ENCODE assay signal across 8 mouse cellular contexts in genomic region chr17:17235186-17235482, GRCm38 (mm10).
A peak's percentile ranks its signal among the peaks of the same experiment; 100 is the strongest.
DNase-seq lines count a peak whose midpoint lies in the region; ATAC-seq and TF ChIP-seq lines count a peak whose summit lies in the region.
"Not testable (repeated sequence)": the region's sequence is repeated elsewhere in the genome, so short reads cannot be mapped to it uniquely, and the experiment has no call there.

No protein-coding gene starts in this region.

- 2% methylated on average over 5 of the region's 5 CpGs for WGBS in forebrain, embryonic 10.5 days
- under 1% methylated on average over 5 of the region's 5 CpGs for WGBS in heart, embryonic 16.5 days
- 1% methylated on average over 5 of the region's 5 CpGs for WGBS in kidney, embryonic 15.5 days
- WGBS in liver, embryonic 16.5 days (ENCODE audit: insufficient replicate concordance) = under 1% methylated on average over 5 of the region's 5 CpGs
- under 1% methylated on average over 5 of the region's 5 CpGs for WGBS in midbrain, postnatal 0 days
- WGBS in stomach, postnatal 0 days = 0% methylated on average over 5 of the region's 5 CpGs

- peak overlapping the region; percentile 48; the same call in 1 of the 2 replicates for H3K27ac ChIP-seq in brown adipose tissue, adult 24 weeks (replicated peaks; ENCODE audit: low read depth, low read length)
- H3K27ac ChIP-seq in forebrain, embryonic 10.5 days = peak overlapping the region; percentile 70
- H3K27ac ChIP-seq in heart, embryonic 16.5 days (ENCODE audit: low read length) = peak overlapping the region; percentile 78
- peak overlapping the region; percentile 79 for H3K27ac ChIP-seq in kidney, embryonic 15.5 days
- peak overlapping the region; percentile 22; the same call in 1 of the 2 replicates for H3K27ac ChIP-seq in liver, embryonic 16.5 days (ENCODE audit: low read length)
- H3K27ac ChIP-seq in midbrain, postnatal 0 days (ENCODE audit: low read depth, low read length) = peak overlapping the region; percentile 38; the same call in 1 of the 2 replicates
- peak overlapping the region; percentile 58; the same call in 1 of the 2 replicates for H3K27ac ChIP-seq in stomach, postnatal 0 days (replicated peaks)

- not testable (repeated sequence) for TF ChIP-seq CTCF in E14TG2a.4 (conservative IDR thresholded peaks at IDR 0.05; ENCODE audit: low read length); midbrain, postnatal 0 days (IDR thresholded peaks at IDR 0.05); stomach, postnatal 0 days (IDR thresholded peaks at IDR 0.05; ENCODE audit: low read depth)

- peak overlapping the region; percentile 82 for H3K4me3 ChIP-seq in E14TG2a.4 (replicated peaks; ENCODE audit: low read length)
- peak overlapping the region; percentile 72 for H3K4me3 ChIP-seq in brown adipose tissue, adult 24 weeks (ENCODE audit: insufficient read depth, low read depth, low read length)
- peak overlapping the region; percentile 61 for H3K4me3 ChIP-seq in forebrain, embryonic 10.5 days
- peak overlapping the region; percentile 59 for H3K4me3 ChIP-seq in heart, embryonic 16.5 days (ENCODE audit: low read length)
- H3K4me3 ChIP-seq in kidney, embryonic 15.5 days (replicated peaks) = peak overlapping the region; percentile 65
- peak overlapping the region; percentile 67 for H3K4me3 ChIP-seq in liver, embryonic 16.5 days (ENCODE audit: low read depth, low read length)
- H3K4me3 ChIP-seq in midbrain, postnatal 0 days (ENCODE audit: low read depth, low read length) = peak overlapping the region; percentile 46
- peak overlapping the region; percentile 51 for H3K4me3 ChIP-seq in stomach, postnatal 0 days (ENCODE audit: low read depth, low read length)

- H3K4me1 ChIP-seq in E14TG2a.4 (replicated peaks; ENCODE audit: low read depth, low read length) = peaks cover 17% of the 10 kb centered on the region
- not testable (repeated sequence) for H3K4me1 ChIP-seq in brown adipose tissue, adult 24 weeks (ENCODE audit: control insufficient read depth, insufficient read depth, insufficient read length, low read length); forebrain, embryonic 10.5 days; heart, embryonic 16.5 days (ENCODE audit: control insufficient read depth, insufficient read depth, low read length); kidney, embryonic 15.5 days; liver, embryonic 16.5 days (ENCODE audit: control insufficient read depth, low read depth, low read length); midbrain, postnatal 0 days (ENCODE audit: insufficient read depth, low read length); stomach, postnatal 0 days (replicated peaks; ENCODE audit: control insufficient read depth, insufficient read depth)

- peak overlapping the region; percentile 70 for H3K4me2 ChIP-seq in heart, embryonic 16.5 days (ENCODE audit: low read depth, low read length)
- H3K4me2 ChIP-seq in kidney, embryonic 15.5 days = peak overlapping the region; percentile 59
- H3K4me2 ChIP-seq in liver, embryonic 16.5 days (ENCODE audit: low read depth, low read length) = peak overlapping the region; percentile 57
- H3K4me2 ChIP-seq in midbrain, postnatal 0 days (ENCODE audit: low read depth, low read length, poor library complexity, severe bottlenecking) = peak overlapping the region; percentile 41
- peak overlapping the region; percentile 52 for H3K4me2 ChIP-seq in stomach, postnatal 0 days (replicated peaks; ENCODE audit: low read depth)

- TF ChIP-seq EP300 in stomach, postnatal 0 days (optimal IDR thresholded peaks at IDR 0.05) = not testable (repeated sequence)

- peaks cover 44% of the 10 kb centered on the region for H3K9me3 ChIP-seq in E14TG2a.4 (ENCODE audit: low read length)
- H3K9me3 ChIP-seq in forebrain, embryonic 10.5 days = peaks cover 18% of the 10 kb centered on the region
- not testable (repeated sequence) for H3K9me3 ChIP-seq in heart, embryonic 16.5 days (replicated peaks; ENCODE audit: control insufficient read depth, low read length); kidney, embryonic 15.5 days (replicated peaks); liver, embryonic 16.5 days (replicated peaks; ENCODE audit: control insufficient read depth, low read length); midbrain, postnatal 0 days (ENCODE audit: low read length); stomach, postnatal 0 days (ENCODE audit: control insufficient read depth, low read length)

- not testable (repeated sequence) for H3K27me3 ChIP-seq in E14TG2a.4 (ENCODE audit: insufficient read depth, low read length); forebrain, embryonic 10.5 days (ENCODE audit: poor library complexity, severe bottlenecking); heart, embryonic 16.5 days (ENCODE audit: control insufficient read depth, insufficient read depth, low read length); kidney, embryonic 15.5 days; liver, embryonic 16.5 days (ENCODE audit: control insufficient read depth, insufficient read depth, low read depth, low read length); midbrain, postnatal 0 days (ENCODE audit: insufficient read depth, low read length); stomach, postnatal 0 days (ENCODE audit: control insufficient read depth, insufficient read depth, low read length)

- peak; percentile 14 for DNase-seq in forebrain, embryonic 10.5 days (ENCODE audit: extremely low spot score, low spot score)
- DNase-seq in midbrain, postnatal 0 days (ENCODE audit: low spot score); stomach, postnatal 0 days (ENCODE audit: low spot score): not testable (repeated sequence)

- H3K36me3 ChIP-seq in E14TG2a.4 (ENCODE audit: insufficient read depth, low read length) = peaks cover 19% of the 10 kb centered on the region
- peaks cover 14% of the 10 kb centered on the region for H3K36me3 ChIP-seq in forebrain, embryonic 10.5 days (replicated peaks)
- not testable (repeated sequence) for H3K36me3 ChIP-seq in heart, embryonic 16.5 days (ENCODE audit: control insufficient read depth, insufficient read depth); kidney, embryonic 15.5 days; liver, embryonic 16.5 days (ENCODE audit: control insufficient read depth, insufficient read depth); midbrain, postnatal 0 days (ENCODE audit: insufficient read depth, low read length); stomach, postnatal 0 days (ENCODE audit: control insufficient read depth, insufficient read depth, low read length)

- ATAC-seq in heart, embryonic 16.5 days (replicated peaks; ENCODE audit: extremely low read depth, insufficient read depth, low FRiP score); kidney, embryonic 15.5 days (replicated peaks; ENCODE audit: low FRiP score); liver, embryonic 16.5 days (ENCODE audit: low read depth); midbrain, postnatal 0 days (ENCODE audit: low FRiP score); stomach, postnatal 0 days (ENCODE audit: low FRiP score, low TSS enrichment): not testable (repeated sequence)

- peak overlapping the region; percentile 74 for H3K9ac ChIP-seq in heart, embryonic 16.5 days (ENCODE audit: low read length)
- H3K9ac ChIP-seq in kidney, embryonic 15.5 days = peak overlapping the region; percentile 50
- peak overlapping the region; percentile 67 for H3K9ac ChIP-seq in liver, embryonic 16.5 days (ENCODE audit: low read depth, low read length)
- H3K9ac ChIP-seq in midbrain, postnatal 0 days (replicated peaks; ENCODE audit: low read length, poor library complexity, severe bottlenecking) = peak overlapping the region; percentile 42
- H3K9ac ChIP-seq in stomach, postnatal 0 days (ENCODE audit: low read length) = peak overlapping the region; percentile 50

Comparison
In these comparisons a context has a peak if more than half of its experiments do, and no peak if none do; other contexts are left out.
1. H3K27ac ChIP-seq: peak in every context shown above with its lines; median percentile 79 in kidney, embryonic 15.5 days; 78 in heart, embryonic 16.5 days; 70 in forebrain, embryonic 10.5 days; 58 in stomach, postnatal 0 days; 48 in brown adipose tissue, adult 24 weeks; 38 in midbrain, postnatal 0 days; 22 in liver, embryonic 16.5 days.